Mouse (Mus musculus) liver, embryonic 15.5 days (tissue): ENCODE measurements around the gene Rdh11. TPM values are rescaled to one million over a fixed set of nuclear protein-coding genes. Genes with fewer than 3 reads are reported as not detected.

ENCODE experiments used
- ATAC-seq: fragments of 200-750 bp; cut with Nextera tagmentation; 2 replicates; pipeline ENCODE4 v1.8.0; 2017; ENCODE audit warnings: moderate number of reproducible peaks, mild to moderate bottlenecking, moderate library complexity; ENCODE audit not compliant: insufficient read depth
- H3K27ac ChIP-seq: fragments of 300-500 bp; sonication (generic); replicated peaks from 2 replicates; pipeline ENCODE4 v1.5.1; 2015; ENCODE audit warnings: mild to moderate bottlenecking, inconsistent platforms
- H3K27me3 ChIP-seq: fragments of 300-500 bp; sonication (generic); 2 replicates; pipeline ENCODE4 v1.6.1; 2015; ENCODE audit warnings: mild to moderate bottlenecking, inconsistent platforms
- H3K36me3 ChIP-seq: fragments of 300-500 bp; sonication (generic); replicated peaks from 2 replicates; pipeline ENCODE4 v1.6.1; 2015; ENCODE audit warnings: moderate library complexity, mild to moderate bottlenecking, inconsistent platforms
- H3K4me1 ChIP-seq: fragments of 300-500 bp; sonication (generic); replicated peaks from 2 replicates; pipeline ENCODE4 v1.6.1; 2015; ENCODE audit warnings: inconsistent platforms
- H3K4me2 ChIP-seq: fragments of 300-500 bp; sonication (generic); 2 replicates; pipeline ENCODE4 v1.6.1; 2015; ENCODE audit warnings: moderate library complexity, mild to moderate bottlenecking, inconsistent platforms
- H3K4me3 ChIP-seq: fragments of 300-500 bp; sonication (generic); replicated peaks from 2 replicates; pipeline ENCODE4 v1.5.1; 2015; ENCODE audit warnings: mild to moderate bottlenecking, inconsistent platforms
- H3K9ac ChIP-seq: fragments of 300-500 bp; sonication (generic); 2 replicates; pipeline ENCODE4 v1.6.1; 2015; ENCODE audit warnings: moderate library complexity, mild to moderate bottlenecking, inconsistent platforms
- H3K9me3 ChIP-seq: fragments of 300-500 bp; sonication (generic); replicated peaks from 2 replicates; pipeline ENCODE4 v1.6.1; 2016; ENCODE audit warnings: inconsistent platforms
- WGBS: fragments of 180-500 bp; shearing (Covaris S2); methylation state at CpG from one replicate; pipeline ENCODE4 v1.1.7; 2015; ENCODE audit warnings: mixed read lengths; ENCODE audit not compliant: insufficient replicate concordance; 5-methylcytosine and 5-hydroxymethylcytosine counted together
- polyA plus RNA-seq: library from polyadenylated mRNA; unstranded; fragments of >200 nt; fragmentation: Nextera tagmentation; extraction: Ambion mirVana; gene quantifications from 2 replicates; pipeline ENCODE4 v1.2.1, GENCODE M21; 2015

The Rdh11 gene
- polyA plus RNA-seq, 1 experiment from 2014 or later: 20.8 TPM

- Histone ChIP-seq H3K36me3 (peaks cover 42% of the 10 kb centered on the region), H3K4me1 (peaks cover 27% of the 10 kb centered on the region), H3K9me3 (no peaks in the 10 kb centered on the region), H3K27me3 (no peaks in the 10 kb centered on the region), H3K4me2 (no peak overlapping the region), H3K4me3 (no peak overlapping the region), H3K9ac (no peak overlapping the region), H3K27ac (no peak overlapping the region)
- 78% methylated on average over 5 of the region's 5 CpGs for WGBS
- ATAC-seq: no peak
Observed at GRCm38 (mm10) chr12:79175998-79176397, 16.1 kb downstream of the Rdh11 start.

GRCm38 (mm10) chr12:79173721-79174120, 18.4 kb downstream of the Rdh11 start:
- peaks cover 30% of the 10 kb centered on the region for H3K4me1 ChIP-seq
- 25% methylated on average over 5 of the region's 5 CpGs for WGBS
- peak overlapping the region; percentile 46 for H3K4me2 ChIP-seq
- no peak for ATAC-seq
- peak overlapping the region; percentile 66 for H3K27ac ChIP-seq
- H3K36me3 ChIP-seq: peaks cover 34% of the 10 kb centered on the region
- H3K9ac ChIP-seq: 0 out of 2 replicates have a peak overlapping the region, but pooled peaks have one; percentile 6
- H3K4me3 ChIP-seq: no peak overlapping the region
- H3K27me3 ChIP-seq: no peaks in the 10 kb centered on the region
- H3K9me3 ChIP-seq: no peaks in the 10 kb centered on the region

- under 1% methylated on average over 73 of the region's 73 CpGs for WGBS
- Histone ChIP-seq H3K9me3 (no peaks in the 10 kb centered on the region), H3K4me2 (peak within 1 kb of the TSS; percentile 83), H3K27ac (peak within 1 kb of the TSS; percentile 92), H3K4me3 (peak within 1 kb of the TSS; percentile 98), H3K36me3 (peaks cover 29% of the 10 kb centered on the region), H3K9ac (peak within 1 kb of the TSS; percentile 85), H3K27me3 (no peaks in the 10 kb centered on the region), H3K4me1 (peaks cover 30% of the 10 kb centered on the region)
- peak; percentile 97 for ATAC-seq
Observed at GRCm38 (mm10) chr12:79172019-79172941, 19.8 kb downstream of the Rdh11 start, which contains the start of gene Vti1b. TSS of gene Vti1b (minus strand) at chr12:79172667.

- Histone ChIP-seq H3K9ac (peak overlapping the region; percentile 85), H3K4me2 (peak overlapping the region; percentile 83), H3K9me3 (no peaks in the 10 kb centered on the region), H3K27me3 (no peaks in the 10 kb centered on the region), H3K4me3 (peak overlapping the region; percentile 98), H3K36me3 (peaks cover 20% of the 10 kb centered on the region), H3K4me1 (peaks cover 30% of the 10 kb centered on the region), H3K27ac (peak overlapping the region; percentile 92; the same call in 1 of the 2 replicates)
- WGBS: 28% methylated on average over 12 of the region's 12 CpGs
- no peak for ATAC-seq
Observed at GRCm38 (mm10) chr12:79171269-79171995, 20.7 kb downstream of the Rdh11 start.

- H3K4me1 ChIP-seq: peaks cover 30% of the 10 kb centered on the region
- H3K9me3 ChIP-seq: no peaks in the 10 kb centered on the region
- 72% methylated on average over 3 of the region's 3 CpGs for WGBS
- no peaks in the 10 kb centered on the region for H3K27me3 ChIP-seq
- H3K4me3 ChIP-seq: no peak overlapping the region
- H3K27ac ChIP-seq: no peak overlapping the region
- ATAC-seq: no peak
- H3K36me3 ChIP-seq: peaks cover 16% of the 10 kb centered on the region
- no peak overlapping the region for H3K9ac ChIP-seq
- H3K4me2 ChIP-seq: no peak overlapping the region
Observed at GRCm38 (mm10) chr12:79170421-79170820, 21.7 kb downstream of the Rdh11 start.

- peaks cover 17% of the 10 kb centered on the region for H3K36me3 ChIP-seq
- no peaks in the 10 kb centered on the region for H3K9me3 ChIP-seq
- no peak overlapping the region for H3K4me2 ChIP-seq
- no peaks in the 10 kb centered on the region for H3K27me3 ChIP-seq
- peaks cover 25% of the 10 kb centered on the region for H3K4me1 ChIP-seq
- H3K9ac ChIP-seq: no peak overlapping the region
- H3K27ac ChIP-seq: no peak overlapping the region
- H3K4me3 ChIP-seq: no peak overlapping the region
- ATAC-seq: no peak
Observed at GRCm38 (mm10) chr12:79169173-79169572, 22.9 kb downstream of the Rdh11 start.

- WGBS: 72% methylated on average over 3 of the region's 3 CpGs
- Histone ChIP-seq H3K4me3 (no peak overlapping the region), H3K27me3 (no peaks in the 10 kb centered on the region), H3K4me1 (no peaks in the 10 kb centered on the region), H3K9ac (no peak overlapping the region), H3K4me2 (no peak overlapping the region), H3K9me3 (no peaks in the 10 kb centered on the region), H3K36me3 (peaks cover 71% of the 10 kb centered on the region), H3K27ac (no peak overlapping the region)
- no peak for ATAC-seq
Observed at GRCm38 (mm10) chr12:79162876-79163275, 29.2 kb downstream of the Rdh11 start.

GRCm38 (mm10) chr12:79149653-79150052, 42.4 kb downstream of the Rdh11 start:
- 82% methylated on average over 6 of the region's 6 CpGs for WGBS
- Histone ChIP-seq H3K4me1 (no peaks in the 10 kb centered on the region), H3K9ac (no peak overlapping the region), H3K27ac (no peak overlapping the region), H3K9me3 (no peaks in the 10 kb centered on the region), H3K4me3 (no peak overlapping the region), H3K4me2 (no peak overlapping the region), H3K36me3 (peaks cover 8% of the 10 kb centered on the region), H3K27me3 (no peaks in the 10 kb centered on the region)
- ATAC-seq: no peak

GRCm38 (mm10) chr12:79141384-79141783, 50.7 kb downstream of the Rdh11 start:
- Histone ChIP-seq H3K9me3 (no peaks in the 10 kb centered on the region), H3K36me3 (no peaks in the 10 kb centered on the region)
- ATAC-seq: no peak

GRCm38 (mm10) chr12:79140811-79141210, 51.3 kb downstream of the Rdh11 start:
- H3K9ac ChIP-seq: no peak overlapping the region
- H3K4me2 ChIP-seq: no peak overlapping the region
- H3K27me3 ChIP-seq: no peaks in the 10 kb centered on the region
- no peaks in the 10 kb centered on the region for H3K36me3 ChIP-seq
- H3K9me3 ChIP-seq: no peaks in the 10 kb centered on the region
- no peak for ATAC-seq
- H3K27ac ChIP-seq: no peak overlapping the region
- no peaks in the 10 kb centered on the region for H3K4me1 ChIP-seq
- WGBS: 74% methylated on average over 2 of the region's 2 CpGs
- H3K4me3 ChIP-seq: no peak overlapping the region

More at GRCm38 (mm10) chr12:79141384-79141783, 50.7 kb downstream of the Rdh11 start:
- Histone ChIP-seq H3K4me3 (no peak overlapping the region), H3K4me2 (no peak overlapping the region), H3K27ac (no peak overlapping the region), H3K9ac (no peak overlapping the region), H3K4me1 (no peaks in the 10 kb centered on the region), H3K27me3 (no peaks in the 10 kb centered on the region)

GRCm38 (mm10) chr12:79139417-79139816, 52.7 kb downstream of the Rdh11 start:
- Histone ChIP-seq H3K27ac (no peak overlapping the region), H3K36me3 (no peaks in the 10 kb centered on the region), H3K4me3 (no peak overlapping the region), H3K4me1 (no peaks in the 10 kb centered on the region), H3K27me3 (peaks cover 12% of the 10 kb centered on the region), H3K4me2 (no peak overlapping the region), H3K9me3 (no peaks in the 10 kb centered on the region), H3K9ac (no peak overlapping the region)
- WGBS: 49% methylated on average over 1 of the region's 1 CpGs
- ATAC-seq: no peak
